Mouse (Mus musculus) regulatory T cell (primary cell): ENCODE measurements around the gene Pfkp.

Experiments used
- in situ Hi-C: fragments of 300-600 bp; cut with MboI, MseI; formaldehyde crosslinking; loops from one replicate; pipeline ENCODE4 v1.15.1; 2025; ENCODE audit warnings: high pct_unique_total_duplicates

Gene Pfkp

GRCm38 (mm10) chr13:6648669-6649233 lies at the start of gene Pfkp:
Gene Pfkp (minus strand): TSS chr13:6648777.
- in situ Hi-C loops, result loop anchor here (5.0 to 25.0 kb wide), 3 partner anchors 39 to 1814 kb away; partner anchors contain the start of gene Pitrm1

GRCm38 (mm10) chr13:6690607-6691006 lies 42.0 kb upstream of the Pfkp start:
- in situ Hi-C loops, result no loop called here

DNA sequence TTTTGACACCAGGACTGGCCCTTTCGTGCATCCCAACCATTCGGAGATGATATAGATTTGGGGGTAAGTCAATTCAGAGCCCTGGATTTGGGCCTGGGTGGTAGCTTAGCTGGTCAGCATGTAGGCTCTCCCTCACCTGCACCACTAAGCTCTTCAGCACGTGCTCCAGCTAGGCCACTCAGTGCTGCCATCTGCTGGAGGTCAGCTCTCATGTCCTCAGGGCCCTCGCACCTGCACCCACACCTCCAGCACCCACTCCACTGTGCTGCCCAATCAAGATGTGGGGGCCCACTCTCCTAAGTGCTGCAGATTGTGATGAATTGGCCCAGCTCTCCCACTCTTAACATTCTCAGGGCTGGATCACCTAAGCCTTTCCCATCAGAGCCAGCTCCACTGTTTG lies 41.4 kb upstream of the Pfkp start:
- in situ Hi-C loops, result loop anchor here (5.0 to 10.0 kb wide), 2 partner anchors 43 to 75 kb away; partner anchors contain the start of gene Pfkp

DNA sequence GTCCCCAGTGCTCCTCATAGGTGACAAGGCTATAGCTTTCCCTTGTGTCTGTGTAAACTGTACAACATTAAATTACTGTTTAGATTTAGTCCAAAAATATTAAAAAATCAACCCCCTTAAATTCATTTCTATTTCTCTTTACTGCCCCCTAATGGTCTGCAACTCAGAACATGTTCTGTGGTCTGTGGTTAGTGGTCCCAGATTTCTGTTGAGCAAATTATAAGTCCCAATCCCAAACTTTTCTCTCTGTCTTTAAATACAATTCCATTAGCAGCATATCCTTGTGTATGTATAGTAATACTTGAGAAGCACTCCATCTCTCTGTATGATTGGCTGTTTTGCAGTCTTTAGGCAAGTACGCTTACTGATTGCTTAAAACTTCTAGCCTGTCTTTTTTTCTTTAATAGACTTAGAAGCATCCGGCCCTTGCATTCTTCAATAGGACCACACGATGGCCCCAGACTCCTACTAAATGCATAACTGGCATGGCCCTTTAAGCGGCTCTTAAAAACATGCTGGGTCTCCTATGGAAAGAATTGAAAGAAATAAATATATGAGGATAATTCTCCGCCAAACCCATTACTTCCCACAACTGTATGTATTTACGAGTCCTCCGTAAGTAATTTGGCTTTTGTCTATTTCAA lies 40.3 kb upstream of the Pfkp start:
- in situ Hi-C loops, result loop anchor here (5.0 to 10.0 kb wide), 2 partner anchors 42 to 74 kb away; partner anchors contain the start of gene Pfkp

GRCm38 (mm10) chr13:6666887-6667286 lies 18.3 kb upstream of the Pfkp start:
- in situ Hi-C loops, result no loop called here

DNA sequence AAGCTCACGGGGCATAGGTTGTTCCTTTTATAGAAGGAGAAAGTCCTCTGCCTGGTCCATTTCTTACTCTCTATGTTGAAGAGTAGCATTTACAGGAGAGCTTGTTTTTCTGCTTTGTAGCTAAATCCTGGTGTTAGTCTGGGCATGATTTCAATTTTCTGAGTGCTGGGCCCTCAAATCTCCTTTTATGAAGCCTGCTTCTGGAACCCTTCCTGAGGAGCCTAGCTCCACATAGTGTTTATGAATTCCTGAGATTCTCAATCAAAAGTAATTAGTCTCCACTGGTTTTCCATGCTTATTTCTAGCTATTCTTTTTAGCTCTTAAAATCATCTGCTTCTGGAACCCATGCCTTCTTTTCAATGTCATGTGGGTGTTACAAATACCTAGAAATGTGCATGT lies 16.9 kb upstream of the Pfkp start:
- in situ Hi-C loops, result no loop called here

DNA sequence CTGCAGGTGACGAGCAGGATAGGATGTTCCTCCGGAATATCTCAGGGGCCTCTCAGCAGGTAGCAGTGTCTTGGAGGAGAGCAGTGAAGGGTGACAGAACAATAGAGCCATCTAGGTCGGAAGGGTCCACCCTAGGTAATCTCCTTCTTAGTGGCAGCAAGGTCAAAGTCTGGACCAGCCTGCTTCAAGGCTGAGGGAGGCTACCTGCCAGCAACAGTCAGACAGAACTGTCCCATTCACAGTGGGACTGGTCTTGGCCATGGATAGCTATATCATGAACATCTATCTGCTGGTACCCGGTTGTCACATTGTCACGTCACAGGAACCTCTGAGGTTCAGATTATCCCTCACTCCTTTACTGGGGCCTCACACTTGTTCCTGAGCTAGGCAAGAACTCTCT lies 15.6 kb upstream of the Pfkp start:
- in situ Hi-C loops, result no loop called here

- in situ Hi-C loops, result no loop called here
Observed at GRCm38 (mm10) chr13:6659314-6659713, 10.7 kb upstream of the Pfkp start.

- in situ Hi-C loops, result no loop called here
Observed at GRCm38 (mm10) chr13:6657300-6657699, 8.7 kb upstream of the Pfkp start.

GRCm38 (mm10) chr13:6649542-6649941 lies 965 bp upstream of the Pfkp start:
- in situ Hi-C loops, result loop anchor here (5.0 to 25.0 kb wide), 3 partner anchors 38 to 1813 kb away; partner anchors contain the start of gene Pitrm1

DNA sequence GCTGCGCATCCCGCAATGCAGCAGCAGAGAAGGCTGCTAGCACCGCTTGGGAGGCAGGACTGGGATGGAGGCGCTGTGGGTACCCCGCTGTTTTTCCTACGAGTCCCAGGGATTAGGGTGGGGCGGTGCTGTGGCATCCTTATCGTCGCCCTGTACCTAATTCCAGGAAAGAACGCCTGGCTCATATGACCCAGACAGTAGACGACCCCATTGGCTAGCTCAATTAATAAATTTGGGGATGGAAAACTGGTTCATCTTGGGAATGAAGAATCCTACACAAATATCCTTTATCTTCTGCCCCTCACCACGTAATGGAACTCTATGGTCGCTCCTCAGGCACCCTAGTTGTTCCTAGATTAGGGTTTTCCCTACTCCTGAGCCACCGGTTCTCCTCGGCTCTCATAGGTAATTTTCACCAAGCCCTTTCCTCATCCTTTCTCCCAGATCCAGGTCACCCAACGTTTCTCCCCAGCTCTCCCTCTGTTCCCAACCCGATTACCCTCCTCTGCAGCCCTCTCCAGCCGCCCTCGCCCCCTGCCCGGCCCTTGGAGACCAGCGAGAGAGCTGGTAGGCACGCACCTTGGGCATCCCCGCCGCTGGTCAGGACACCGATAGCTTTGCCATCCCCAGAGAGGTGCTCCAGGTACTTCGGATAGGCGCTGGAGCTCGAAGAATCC lies 447 bp downstream of the Pfkp start:
- in situ Hi-C loops, result loop anchor here (5.0 to 25.0 kb wide), 3 partner anchors 39 to 1814 kb away; partner anchors contain the start of gene Pitrm1

DNA sequence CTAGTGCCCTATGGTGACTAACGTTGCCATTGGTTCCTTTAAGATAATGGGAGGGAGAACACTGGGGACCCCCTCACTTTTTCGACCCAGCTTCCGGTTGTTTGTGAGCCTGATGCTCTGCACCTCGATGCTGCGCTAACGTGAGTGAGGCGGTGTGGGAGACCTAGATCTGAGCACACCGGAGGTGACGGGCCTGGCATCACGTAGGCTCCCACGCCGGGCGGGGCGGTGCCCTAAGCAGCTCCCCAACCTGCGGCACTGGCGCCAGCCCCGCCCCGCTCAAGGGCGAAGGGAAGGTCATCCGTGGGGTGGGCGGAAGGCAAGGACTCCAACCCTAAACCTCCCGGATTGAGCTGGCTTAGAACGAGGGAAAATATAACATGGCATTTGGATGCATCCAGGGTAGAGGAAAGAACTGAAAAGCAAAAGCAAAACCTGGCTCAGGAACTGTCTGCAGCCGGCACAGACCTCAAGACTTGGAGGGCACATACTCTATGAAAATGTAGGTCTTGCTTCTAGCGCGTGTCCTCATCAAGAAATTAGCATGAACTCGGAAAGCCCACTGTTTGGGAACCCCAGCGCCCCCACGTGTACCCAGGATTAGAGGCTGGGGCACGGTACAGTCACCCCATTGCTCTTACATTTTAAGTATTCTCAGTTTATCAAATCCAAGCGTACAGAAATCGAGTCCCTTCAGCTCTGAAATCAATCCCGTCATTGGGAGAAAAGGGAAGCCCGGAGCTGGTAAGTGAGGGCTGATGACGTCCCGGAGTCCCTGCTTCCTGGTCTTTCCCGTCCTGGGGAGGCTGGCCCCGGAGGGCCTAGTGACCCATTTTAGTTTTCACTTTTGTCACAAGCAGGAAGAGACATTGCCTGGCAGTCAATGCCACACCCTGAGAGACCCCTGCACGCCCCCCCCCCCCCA lies 1.2 kb downstream of the Pfkp start:
- in situ Hi-C loops, result loop anchor here (5.0 to 25.0 kb wide), 3 partner anchors 40 to 1815 kb away; partner anchors contain the start of gene Pitrm1

- in situ Hi-C loops, result loop anchor here (5.0 to 25.0 kb wide), 3 partner anchors 41 to 1816 kb away; partner anchors contain the start of gene Pitrm1
Observed at GRCm38 (mm10) chr13:6646674-6647066, 1.9 kb downstream of the Pfkp start.

GRCm38 (mm10) chr13:6646266-6646665 lies 2.3 kb downstream of the Pfkp start:
- in situ Hi-C loops, result loop anchor here (5.0 to 25.0 kb wide), 3 partner anchors 41 to 1816 kb away; partner anchors contain the start of gene Pitrm1

DNA sequence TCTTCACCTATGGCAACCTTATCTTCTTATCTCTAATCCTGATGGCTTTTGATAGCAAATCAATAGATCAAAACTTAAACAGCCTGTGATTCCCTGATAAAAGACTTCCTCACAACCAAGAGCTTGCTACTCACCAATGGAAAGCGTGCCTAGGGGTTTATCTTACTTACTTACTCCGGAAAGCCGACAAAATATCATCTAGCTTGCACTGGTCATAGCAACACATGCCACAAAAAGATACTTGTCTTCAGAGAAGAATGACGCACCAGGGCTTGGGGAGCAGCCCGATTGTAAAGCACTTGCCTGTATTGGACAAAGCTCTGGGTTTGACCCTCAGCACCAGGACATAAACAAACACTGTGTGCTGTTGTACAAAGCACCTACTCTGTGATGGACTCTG lies 4.6 kb downstream of the Pfkp start:
- in situ Hi-C loops, result loop anchor here (25.0 kb wide), 1 partner anchor 1818 kb away; no protein-coding TSS in a partner anchor

GRCm38 (mm10) chr13:6643026-6643425 lies 5.6 kb downstream of the Pfkp start:
- in situ Hi-C loops, result loop anchor here (25.0 kb wide), 1 partner anchor 1819 kb away; no protein-coding TSS in a partner anchor

GRCm38 (mm10) chr13:6642453-6642852 lies 6.1 kb downstream of the Pfkp start:
- in situ Hi-C loops, result loop anchor here (25.0 kb wide), 1 partner anchor 1820 kb away; no protein-coding TSS in a partner anchor

DNA sequence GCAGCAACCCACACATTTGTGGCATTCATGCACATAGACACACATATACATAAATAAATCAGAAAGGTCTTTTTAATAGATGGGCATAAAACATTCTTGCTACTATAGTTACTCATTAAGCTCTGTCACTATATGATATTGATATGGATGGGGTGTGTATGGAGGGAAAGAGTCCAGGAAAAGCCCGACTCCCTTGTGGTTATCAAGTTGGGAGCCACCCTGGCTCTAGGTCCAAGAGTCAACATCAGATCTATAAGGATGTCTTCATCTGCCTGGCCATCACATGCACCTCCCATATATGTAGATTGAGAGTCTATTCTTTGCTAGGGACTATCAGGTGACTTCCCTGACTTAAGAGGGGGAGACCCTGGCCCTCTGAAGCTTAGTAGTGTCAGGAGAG lies 7.1 kb downstream of the Pfkp start:
- in situ Hi-C loops, result loop anchor here (25.0 kb wide), 1 partner anchor 1821 kb away; no protein-coding TSS in a partner anchor

GRCm38 (mm10) chr13:6639507-6640030 lies 9.0 kb downstream of the Pfkp start:
- in situ Hi-C loops, result loop anchor here (25.0 kb wide), 1 partner anchor 1823 kb away; no protein-coding TSS in a partner anchor

DNA sequence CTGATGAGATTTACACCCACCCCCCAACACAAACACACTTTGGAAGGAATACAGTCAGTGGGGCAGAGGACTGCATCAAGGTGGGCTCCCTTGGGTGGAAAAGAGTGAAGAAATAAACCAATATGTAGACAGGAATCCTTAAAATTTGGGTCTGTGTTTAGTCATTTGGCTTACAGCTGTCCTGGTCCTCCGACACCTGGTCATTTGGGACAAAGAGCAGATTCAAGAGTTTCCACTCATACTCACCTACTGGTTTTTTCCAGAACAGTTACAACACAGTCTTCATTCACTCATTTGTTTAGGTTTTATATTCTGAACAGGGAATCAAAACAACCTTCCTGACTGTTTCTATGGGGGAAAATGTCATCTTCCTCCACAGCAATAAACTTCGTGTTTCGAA lies 9.6 kb downstream of the Pfkp start:
- in situ Hi-C loops, result loop anchor here (25.0 kb wide), 1 partner anchor 1823 kb away; no protein-coding TSS in a partner anchor
